Mouse (Mus musculus): ENCODE measurements around the gene Pcolce.

DNA sequence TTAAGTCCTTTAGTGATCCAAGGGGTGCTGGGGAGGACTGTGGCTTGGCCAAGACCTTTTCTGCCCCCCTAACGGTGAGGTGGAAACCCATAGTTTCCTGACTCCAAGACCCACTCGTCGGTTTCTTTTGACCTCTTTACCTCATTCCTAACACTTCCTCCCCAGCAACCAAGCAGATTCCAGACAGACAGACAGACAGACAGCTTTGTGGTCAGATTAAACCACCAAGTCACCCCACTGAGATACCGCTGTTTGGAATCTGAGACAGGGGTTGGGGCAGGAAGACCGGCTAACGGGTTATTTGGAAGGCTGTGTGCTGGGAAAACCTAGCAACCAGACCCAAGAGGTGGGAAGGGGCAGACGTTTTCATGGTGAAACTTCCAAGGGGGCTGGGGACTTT is 43.4 kb downstream of the Pcolce start:
- no peak for TF ChIP-seq EP300 (IDR thresholded peaks at IDR 0.05; ENCODE audit: low read depth)
- no peak for TF ChIP-seq CTCF (IDR thresholded peaks at IDR 0.05; ENCODE audit: low read depth)

Measured in liver, embryonic 14.5 days (tissue).